Mouse (Mus musculus): ENCODE results near the gene Slc25a27. TPM values are rescaled to one million over a fixed set of nuclear protein-coding genes. Genes with fewer than 3 reads are reported as not detected.

The Slc25a27 gene
- polyA plus RNA-seq, 1 experiment, result 2.2 TPM

- H3K27me3 ChIP-seq (replicated peaks; ENCODE audit: control insufficient read depth, insufficient read depth, low read length), result 0 out of 2 replicates have a peak, but pooled peaks cover 7% of the 10 kb centered on the region
- H3K36me3 ChIP-seq (ENCODE audit: control insufficient read depth, insufficient read depth, low read length), result no peaks in the 10 kb centered on the region
- H3K4me3 ChIP-seq (ENCODE audit: insufficient read depth, low read depth, low read length), result no peak overlapping the region
- WGBS, result 57% methylated on average over 13 of the region's 13 CpGs
- no peaks in the 10 kb centered on the region for H3K4me1 ChIP-seq (ENCODE audit: control insufficient read depth, insufficient read depth, low read length)
- DNase-seq, result no peak
- no peak for TF ChIP-seq CTCF (conservative IDR thresholded peaks at IDR 0.05; ENCODE audit: insufficient read depth, insufficient read length, low read depth, low read length)
- no peak for TF ChIP-seq POLR2A (IDR thresholded peaks at IDR 0.05; ENCODE audit: low read depth, low read length)
- no peak overlapping the region for H3K27ac ChIP-seq (ENCODE audit: insufficient read depth, low read depth, low read length)
Measured at GRCm38 (mm10) chr17:43630427-43630760, 36.6 kb downstream of the Slc25a27 start.

- Histone ChIP-seq H3K4me3 (ENCODE audit: insufficient read depth, low read depth, low read length) (no peak within 1 kb of the TSS; the same call in 1 of the 2 replicates), H3K36me3 (ENCODE audit: control insufficient read depth, insufficient read depth, low read length) (no peaks in the 10 kb centered on the region), H3K27me3 (replicated peaks; ENCODE audit: control insufficient read depth, insufficient read depth, low read length) (0 out of 2 replicates have a peak, but pooled peaks cover 7% of the 10 kb centered on the region), H3K4me1 (ENCODE audit: control insufficient read depth, insufficient read depth, low read length) (no peaks in the 10 kb centered on the region), H3K27ac (ENCODE audit: insufficient read depth, low read depth, low read length) (no peak within 1 kb of the TSS)
- no peak for TF ChIP-seq CTCF (conservative IDR thresholded peaks at IDR 0.05; ENCODE audit: insufficient read depth, insufficient read length, low read depth, low read length)
- no peak for TF ChIP-seq POLR2A (IDR thresholded peaks at IDR 0.05; ENCODE audit: low read depth, low read length)
- DNase-seq, result no peak
- WGBS, result 3% methylated on average over 81 of the region's 83 CpGs
Measured at GRCm38 (mm10) chr17:43629496-43630426, 37.3 kb downstream of the Slc25a27 start, which contains the start of gene Tdrd6. Tdrd6 (minus strand) TSS chr17:43630299.

DNA sequence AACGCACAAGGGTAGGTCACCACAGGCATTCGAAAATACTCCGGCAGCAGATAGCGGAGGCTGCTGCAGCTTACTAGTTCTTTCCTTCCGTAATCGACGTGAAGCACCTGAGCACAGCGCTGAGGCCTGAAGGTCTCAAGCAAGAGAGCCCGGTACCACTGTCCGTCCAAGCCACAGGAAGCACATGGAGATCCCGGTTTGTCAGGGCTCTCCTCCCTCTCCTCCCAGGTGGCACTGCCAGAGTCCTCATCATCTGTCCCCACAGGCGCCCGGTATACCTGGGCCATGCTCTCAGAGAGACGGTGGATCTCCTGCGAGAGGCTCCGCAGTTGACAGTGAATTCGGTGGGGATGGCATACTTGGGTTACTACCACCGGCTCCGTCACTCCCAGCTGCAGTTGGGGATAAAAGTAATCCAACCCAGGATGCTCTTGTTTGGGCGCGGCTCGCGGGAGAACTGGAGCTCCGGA is 38.0 kb downstream of the Slc25a27 start:
- H3K27me3 ChIP-seq (replicated peaks; ENCODE audit: control insufficient read depth, insufficient read depth, low read length), result 0 out of 2 replicates have a peak, but pooled peaks cover 7% of the 10 kb centered on the region
- no peaks in the 10 kb centered on the region for H3K36me3 ChIP-seq (ENCODE audit: control insufficient read depth, insufficient read depth, low read length)
- no peak overlapping the region for H3K27ac ChIP-seq (ENCODE audit: insufficient read depth, low read depth, low read length)
- no peak for DNase-seq
- no peak overlapping the region for H3K4me3 ChIP-seq (ENCODE audit: insufficient read depth, low read depth, low read length)
- TF ChIP-seq CTCF (conservative IDR thresholded peaks at IDR 0.05; ENCODE audit: insufficient read depth, insufficient read length, low read depth, low read length) (no peak), POLR2A (IDR thresholded peaks at IDR 0.05; ENCODE audit: low read depth, low read length) (no peak)
- 29% methylated on average over 24 of the region's 24 CpGs for WGBS
- no peaks in the 10 kb centered on the region for H3K4me1 ChIP-seq (ENCODE audit: control insufficient read depth, insufficient read depth, low read length)

DNA sequence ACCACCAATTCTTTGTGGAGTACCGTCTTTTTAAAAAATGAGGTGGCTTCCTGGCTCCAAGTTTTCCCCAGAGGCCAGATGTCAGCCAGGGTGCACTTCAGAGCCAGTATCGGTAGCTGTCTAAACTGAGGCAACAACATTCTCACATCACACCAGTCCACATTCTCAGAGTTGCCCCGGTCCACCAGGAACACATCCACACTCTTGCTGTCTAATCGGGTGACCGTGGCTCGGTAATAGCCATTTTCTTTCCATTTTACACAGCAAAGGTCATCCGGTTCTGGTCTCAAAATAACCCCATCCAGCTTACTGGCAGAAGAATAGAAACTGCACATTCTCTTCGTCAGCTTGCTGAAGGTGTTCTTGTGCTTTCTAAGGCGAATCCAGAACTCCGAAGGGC is 38.8 kb downstream of the Slc25a27 start:
- no peaks in the 10 kb centered on the region for H3K36me3 ChIP-seq (ENCODE audit: control insufficient read depth, insufficient read depth, low read length)
- no peak for DNase-seq
- H3K27me3 ChIP-seq (replicated peaks; ENCODE audit: control insufficient read depth, insufficient read depth, low read length), result 0 out of 2 replicates have a peak, but pooled peaks cover 7% of the 10 kb centered on the region
- TF ChIP-seq CTCF (conservative IDR thresholded peaks at IDR 0.05; ENCODE audit: insufficient read depth, insufficient read length, low read depth, low read length) (no peak), POLR2A (IDR thresholded peaks at IDR 0.05; ENCODE audit: low read depth, low read length) (no peak)
- 93% methylated on average over 10 of the region's 10 CpGs for WGBS
- no peaks in the 10 kb centered on the region for H3K4me1 ChIP-seq (ENCODE audit: control insufficient read depth, insufficient read depth, low read length)
- no peak overlapping the region for H3K27ac ChIP-seq (ENCODE audit: insufficient read depth, low read depth, low read length)
- H3K4me3 ChIP-seq (ENCODE audit: insufficient read depth, low read depth, low read length), result no peak overlapping the region

GRCm38 (mm10) chr17:43622076-43622475 is 44.9 kb downstream of the Slc25a27 start:
- DNase-seq, result peak; percentile 20
- no peak overlapping the region for H3K4me3 ChIP-seq (ENCODE audit: insufficient read depth, low read depth, low read length)
- WGBS, result 74% methylated on average over 10 of the region's 10 CpGs
- no peaks in the 10 kb centered on the region for H3K27me3 ChIP-seq (replicated peaks; ENCODE audit: control insufficient read depth, insufficient read depth, low read length)
- no peaks in the 10 kb centered on the region for H3K36me3 ChIP-seq (ENCODE audit: control insufficient read depth, insufficient read depth, low read length)
- TF ChIP-seq CTCF (conservative IDR thresholded peaks at IDR 0.05; ENCODE audit: insufficient read depth, insufficient read length, low read depth, low read length), result no peak
- H3K4me1 ChIP-seq (ENCODE audit: control insufficient read depth, insufficient read depth, low read length), result no peaks in the 10 kb centered on the region
- H3K27ac ChIP-seq (ENCODE audit: insufficient read depth, low read depth, low read length), result no peak overlapping the region

GRCm38 (mm10) chr17:43619156-43619555 is 47.9 kb downstream of the Slc25a27 start:
- WGBS, result 85% methylated on average over 9 of the region's 9 CpGs

DNA sequence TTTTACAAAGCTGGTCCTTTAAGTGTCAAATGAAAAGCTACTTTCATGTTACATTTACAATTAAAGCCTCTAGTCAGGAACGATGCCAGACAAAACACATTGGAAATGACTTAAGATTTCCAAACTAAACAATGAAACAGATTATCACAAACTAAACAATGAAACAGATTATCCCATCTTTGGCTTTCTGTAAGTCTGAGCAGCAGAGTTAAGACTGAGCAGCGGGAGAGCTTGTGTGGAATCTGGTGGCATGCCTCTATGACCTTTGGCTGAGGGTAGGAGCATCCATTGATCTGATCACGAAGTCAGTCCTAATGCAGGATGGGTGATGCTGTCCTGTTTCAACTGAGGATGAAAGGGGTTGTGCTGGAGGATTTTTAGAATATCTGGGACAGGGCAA is 54.8 kb downstream of the Slc25a27 start:
- 73% methylated on average over 3 of the region's 3 CpGs for WGBS
- H3K4me3 ChIP-seq (ENCODE audit: insufficient read depth, low read depth, low read length), result no peak overlapping the region
- no peak for DNase-seq
- H3K36me3 ChIP-seq (ENCODE audit: control insufficient read depth, insufficient read depth, low read length), result no peaks in the 10 kb centered on the region
- H3K27me3 ChIP-seq (replicated peaks; ENCODE audit: control insufficient read depth, insufficient read depth, low read length), result no peaks in the 10 kb centered on the region
- H3K4me1 ChIP-seq (ENCODE audit: control insufficient read depth, insufficient read depth, low read length), result no peaks in the 10 kb centered on the region
- no peak overlapping the region for H3K27ac ChIP-seq (ENCODE audit: insufficient read depth, low read depth, low read length)
- TF ChIP-seq POLR2A (IDR thresholded peaks at IDR 0.05; ENCODE audit: low read depth, low read length) (no peak), CTCF (conservative IDR thresholded peaks at IDR 0.05; ENCODE audit: insufficient read depth, insufficient read length, low read depth, low read length) (no peak)

More at GRCm38 (mm10) chr17:43619156-43619555, 47.9 kb downstream of the Slc25a27 start:
- no peak for DNase-seq
- TF ChIP-seq POLR2A (IDR thresholded peaks at IDR 0.05; ENCODE audit: low read depth, low read length), result no peak
- TF ChIP-seq CTCF (conservative IDR thresholded peaks at IDR 0.05; ENCODE audit: insufficient read depth, insufficient read length, low read depth, low read length), result no peak
- Histone ChIP-seq H3K36me3 (ENCODE audit: control insufficient read depth, insufficient read depth, low read length) (no peaks in the 10 kb centered on the region), H3K4me3 (ENCODE audit: insufficient read depth, low read depth, low read length) (no peak overlapping the region), H3K27ac (ENCODE audit: insufficient read depth, low read depth, low read length) (no peak overlapping the region), H3K4me1 (ENCODE audit: control insufficient read depth, insufficient read depth, low read length) (no peaks in the 10 kb centered on the region), H3K27me3 (replicated peaks; ENCODE audit: control insufficient read depth, insufficient read depth, low read length) (no peaks in the 10 kb centered on the region)
